Mouse (Mus musculus) liver (tissue): ENCODE results near the gene Ctps2.

Source experiments
- DNase-seq: peaks from one replicate; pipeline ENCODE4 v3.0.0-alpha.2; 2020; ENCODE audit warnings: mixed read lengths

The Ctps2 gene

GRCm38 (mm10) chrX:162986876-162987495 is 85.9 kb downstream of the Ctps2 start:
- no peak for DNase-seq

- no peak for DNase-seq
These were observed 90.4 kb downstream of the Ctps2 start for GRCm38 (mm10) chrX:162991396-162991795.

- DNase-seq = no peak
These were observed 91.1 kb downstream of the Ctps2 start for GRCm38 (mm10) chrX:162992121-162992520.

GRCm38 (mm10) chrX:163027864-163028263 is 126.8 kb downstream of the Ctps2 start:
- DNase-seq = no peak

- DNase-seq = no peak
These were observed 137.7 kb downstream of the Ctps2 start for GRCm38 (mm10) chrX:163038767-163039166.

- DNase-seq = no peak
These were observed 141.7 kb downstream of the Ctps2 start for GRCm38 (mm10) chrX:163042771-163043170.

- DNase-seq = no peak
These were observed 162.9 kb downstream of the Ctps2 start for GRCm38 (mm10) chrX:163063936-163064335.
